Mouse (Mus musculus) gastrocnemius, adult 18-20 months (tissue): ENCODE results near the gene Spcs2. TPM values are rescaled to one million over a fixed set of nuclear protein-coding genes. Genes with fewer than 3 reads are reported as not detected.

Source experiments
- DNase-seq: peaks from one replicate; pipeline ENCODE4 v3.0.0; 2021; ENCODE audit warnings: low spot score
- long read RNA-seq, 2 experiments: library from polyadenylated mRNA; stranded (forward); transcript quantifications; one replicate each; pipeline ENCODE4 v2.0.0; 2021
- total RNA-seq, 2 experiments: library from RNA; stranded (reverse); gene quantifications; 2 replicates each; pipeline ENCODE4 v1.2.3; 2021

Spcs2 gene
- total RNA-seq, result 10 to 100 TPM; 78.8 to 79.8 TPM
- long read RNA-seq, experiment 1, transcript Spcs2-201 (5 exons, 2,909 nt), result major isoform, 110 of 113 reads
- long read RNA-seq, experiment 1, partial matches to known transcripts, result 0 of 113 reads
- long read RNA-seq, experiment 1, other reads (novel, unspliced or antisense), result 1 of 113 reads
- long read RNA-seq, experiment 2, transcript Spcs2-201 (5 exons, 2,909 nt), result major isoform, 124 of 131 reads
- long read RNA-seq, experiment 2, partial matches to known transcripts, result 3 of 131 reads
- long read RNA-seq, experiment 2, other reads (novel, unspliced or antisense), result 2 of 131 reads

GRCm38 (mm10) chr7:99863362-99863761 is at the start of gene Spcs2:
Gene Spcs2, minus strand, starts transcription at chr7:99863462.
- no peak for DNase-seq

- DNase-seq, result no peak
Observed at GRCm38 (mm10) chr7:99911038-99911437, 47.8 kb upstream of the Spcs2 start.

DNA sequence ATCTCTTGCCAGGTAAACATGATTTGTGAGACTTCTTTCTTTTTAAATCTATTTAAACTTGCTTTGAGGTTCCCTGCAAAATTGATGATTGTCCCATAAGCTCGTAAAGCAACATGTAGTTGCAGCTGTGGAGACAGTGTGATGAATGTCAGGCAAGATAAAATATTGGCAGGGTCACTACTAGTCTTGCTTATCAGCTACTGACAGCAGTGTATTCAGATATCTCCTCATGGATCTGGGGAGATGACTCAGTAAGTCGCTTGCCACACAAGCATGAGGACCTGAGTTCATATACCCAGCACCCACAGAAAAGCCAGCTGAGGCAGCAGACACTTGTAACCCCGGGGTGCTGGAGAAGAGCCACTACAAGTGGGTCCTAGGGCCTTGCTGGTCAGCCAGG is 44.2 kb upstream of the Spcs2 start:
- no peak for DNase-seq

GRCm38 (mm10) chr7:99906346-99906745 is 43.1 kb upstream of the Spcs2 start:
- DNase-seq, result no peak

DNA sequence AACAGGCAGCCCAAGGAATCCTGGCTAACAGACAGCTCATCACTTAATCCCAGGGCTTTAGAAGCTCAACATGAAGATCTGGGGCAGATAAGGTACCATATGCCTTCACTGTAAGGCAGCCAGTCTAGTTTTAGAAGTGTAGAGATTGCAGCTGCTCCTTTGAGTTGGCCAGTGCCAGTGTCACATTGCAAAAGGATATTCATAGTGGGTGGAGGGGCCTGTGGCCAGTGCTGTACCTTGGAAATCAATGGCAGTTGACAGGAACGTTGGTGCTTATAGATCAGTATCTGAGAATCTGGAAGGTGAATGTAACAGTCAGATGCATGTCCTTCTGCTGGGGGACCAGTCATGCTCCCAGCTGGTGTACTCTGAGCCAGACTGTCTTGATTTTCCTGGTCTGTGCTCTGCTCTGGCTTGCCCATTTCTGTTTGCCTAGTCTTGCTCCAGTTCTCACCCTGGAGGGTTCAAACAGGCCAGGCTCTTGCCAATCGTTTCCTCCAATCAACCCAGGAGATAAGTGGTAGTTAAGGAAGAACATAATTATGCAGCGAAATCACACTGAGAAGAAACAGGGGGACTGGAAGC is 41.3 kb upstream of the Spcs2 start:
- DNase-seq, result peak; percentile 45

DNA sequence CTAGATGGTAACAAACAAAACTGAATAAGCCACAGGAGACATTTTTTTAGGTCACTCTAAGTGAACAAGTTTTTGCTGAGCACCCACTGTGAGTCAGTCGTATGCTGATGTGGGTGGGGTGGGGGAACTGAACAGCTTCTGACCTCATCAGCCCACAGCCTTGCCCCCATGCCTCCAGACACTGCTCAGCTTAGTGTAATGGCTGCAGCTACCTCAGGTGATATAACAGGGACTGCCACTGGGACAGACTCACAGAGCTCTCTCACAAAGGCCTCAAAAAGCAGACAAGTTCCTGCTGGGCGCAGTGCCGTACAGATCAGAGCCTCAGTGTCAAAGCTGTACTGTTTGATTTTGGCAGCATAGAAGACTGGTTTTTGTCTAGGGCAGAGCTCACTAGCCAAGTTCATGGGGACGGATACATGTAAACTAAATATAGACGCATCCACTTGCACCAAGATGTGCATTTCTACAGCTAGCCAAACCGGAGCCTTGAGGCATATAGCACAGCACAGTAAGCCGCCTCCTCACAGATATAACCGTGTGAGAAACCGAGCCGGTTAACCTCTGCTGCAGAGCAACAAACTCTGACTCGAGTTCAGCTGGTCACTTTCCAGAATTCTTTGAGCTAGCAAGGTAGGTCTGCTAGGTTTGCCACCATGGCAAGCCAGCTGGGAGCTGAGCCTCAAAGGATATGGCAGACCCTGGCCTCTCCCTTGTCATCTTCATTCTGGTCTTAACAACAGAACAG is 39.8 kb upstream of the Spcs2 start:
- peak; percentile 16 for DNase-seq

- no peak for DNase-seq
Observed at GRCm38 (mm10) chr7:99902208-99902607, 38.9 kb upstream of the Spcs2 start.

DNA sequence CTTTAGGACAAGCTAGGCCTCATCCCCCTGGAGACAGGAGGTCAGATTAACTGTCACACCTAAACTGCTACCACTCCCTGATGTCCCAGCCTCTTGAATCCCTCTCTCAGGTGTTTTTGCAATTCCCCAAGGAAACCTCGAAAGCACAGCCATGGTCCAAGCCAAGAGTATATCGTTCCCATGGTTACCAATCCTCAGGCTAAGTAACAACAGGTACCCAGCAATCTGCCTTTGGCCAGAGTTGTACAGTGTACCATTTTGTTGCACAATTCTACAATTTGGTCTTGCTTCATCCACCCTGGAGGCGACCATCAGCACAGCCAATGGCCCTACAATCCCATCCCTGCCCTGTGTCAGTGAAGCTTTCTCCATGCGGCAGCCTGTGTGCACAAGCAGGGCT is 33.6 kb upstream of the Spcs2 start:
- no peak for DNase-seq

GRCm38 (mm10) chr7:99894478-99894877 is 31.2 kb upstream of the Spcs2 start:
- DNase-seq, result no peak

DNA sequence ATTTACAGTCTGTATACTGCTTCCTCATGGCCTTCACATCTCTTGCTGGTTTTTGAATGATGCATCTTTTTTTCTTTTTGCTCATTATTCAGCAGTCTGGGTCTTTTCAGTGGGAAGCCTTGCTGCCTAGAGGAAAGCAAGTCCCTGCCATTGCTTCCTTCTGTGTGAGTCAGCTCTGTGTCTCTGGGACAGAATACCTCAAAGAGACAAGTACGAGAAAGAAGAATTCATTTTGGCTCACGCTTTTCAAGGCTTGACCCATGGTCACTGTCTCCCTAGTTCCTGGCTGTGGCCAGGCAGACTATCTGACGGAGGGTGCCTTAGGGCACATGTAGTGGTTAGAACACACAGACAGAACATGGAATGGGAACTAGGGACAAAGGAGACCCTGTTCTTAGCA is 30.7 kb upstream of the Spcs2 start:
- no peak for DNase-seq

DNA sequence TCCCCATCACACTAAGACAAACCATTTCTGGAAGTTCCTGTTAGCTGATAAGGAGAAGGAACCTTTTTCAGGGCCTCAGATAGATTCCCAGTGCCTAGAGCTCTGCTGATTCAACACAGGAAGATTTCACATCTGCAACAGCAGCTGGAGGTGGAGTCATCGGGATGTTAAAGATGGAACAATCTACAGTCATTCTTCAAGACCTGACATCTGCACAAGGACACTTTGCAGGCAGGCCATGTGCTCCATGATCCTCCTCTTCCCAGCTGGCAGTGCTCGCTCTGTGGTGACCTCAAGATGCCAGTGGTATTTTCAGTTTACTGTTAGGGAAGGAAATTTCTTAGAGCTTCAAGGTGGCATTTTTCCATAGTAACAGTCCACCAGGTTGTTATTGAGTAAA is 29.1 kb upstream of the Spcs2 start:
- no peak for DNase-seq

- no peak for DNase-seq
Observed at GRCm38 (mm10) chr7:99891471-99891870, 28.2 kb upstream of the Spcs2 start.

DNA sequence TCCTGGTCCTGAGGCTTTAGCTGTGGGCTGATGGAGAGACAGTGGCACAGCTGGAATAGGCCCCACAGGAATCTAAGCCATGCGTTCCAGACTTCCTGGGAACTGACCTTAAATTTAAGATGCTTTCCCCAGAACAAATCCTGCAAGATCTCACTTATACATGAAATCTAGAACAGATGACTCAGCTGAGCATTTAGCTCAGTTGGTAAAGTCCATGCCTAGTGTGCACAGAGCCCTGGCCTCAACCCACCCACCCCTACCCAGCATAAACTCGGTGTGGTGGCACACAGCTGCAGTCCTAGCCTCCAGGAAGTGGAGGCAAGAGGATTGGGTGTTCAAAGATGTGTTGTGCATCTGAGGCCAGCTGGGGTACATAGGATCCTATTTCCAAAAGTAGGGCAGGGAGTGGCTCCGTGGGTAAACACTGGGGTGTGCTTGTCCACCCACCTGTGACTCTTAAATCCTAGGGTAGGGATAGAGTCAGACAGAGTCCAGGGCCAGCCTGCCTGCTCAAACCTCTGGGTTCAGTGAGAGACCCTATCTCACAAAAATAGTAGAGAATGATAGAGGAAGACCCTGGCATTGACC is 27.0 kb upstream of the Spcs2 start:
- DNase-seq, result no peak

DNA sequence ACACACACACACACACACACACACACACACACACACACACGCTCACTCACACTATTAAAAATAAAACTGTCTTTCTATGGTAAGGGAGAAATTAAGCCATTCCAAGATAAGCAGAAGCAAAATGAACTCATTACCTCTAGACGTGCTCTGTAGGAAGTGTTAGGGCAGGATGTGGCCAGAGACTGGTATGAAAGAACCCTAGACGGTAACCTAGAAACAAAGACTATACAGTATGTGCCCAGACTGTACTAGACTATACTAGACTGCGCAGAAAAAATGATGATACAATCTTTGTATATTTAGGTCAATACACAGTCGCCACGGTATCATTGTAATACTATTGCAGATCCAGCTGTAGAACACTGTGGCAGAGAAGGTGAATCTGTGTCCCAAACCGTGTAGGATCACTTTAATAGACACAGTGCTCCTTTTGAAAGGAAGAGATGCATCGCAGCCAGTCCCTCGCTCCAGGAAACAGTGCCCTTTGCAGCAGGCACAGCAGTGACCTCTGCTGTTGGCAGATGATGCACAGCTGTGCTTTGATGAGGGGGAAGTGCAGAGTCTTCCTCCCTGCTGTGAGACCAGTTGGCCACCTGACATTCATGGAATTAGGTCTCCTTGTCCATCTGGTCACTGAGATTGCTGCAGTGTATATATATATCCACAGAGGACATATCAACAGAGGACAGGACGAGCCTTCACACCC is 26.1 kb upstream of the Spcs2 start:
- no peak for DNase-seq

DNA sequence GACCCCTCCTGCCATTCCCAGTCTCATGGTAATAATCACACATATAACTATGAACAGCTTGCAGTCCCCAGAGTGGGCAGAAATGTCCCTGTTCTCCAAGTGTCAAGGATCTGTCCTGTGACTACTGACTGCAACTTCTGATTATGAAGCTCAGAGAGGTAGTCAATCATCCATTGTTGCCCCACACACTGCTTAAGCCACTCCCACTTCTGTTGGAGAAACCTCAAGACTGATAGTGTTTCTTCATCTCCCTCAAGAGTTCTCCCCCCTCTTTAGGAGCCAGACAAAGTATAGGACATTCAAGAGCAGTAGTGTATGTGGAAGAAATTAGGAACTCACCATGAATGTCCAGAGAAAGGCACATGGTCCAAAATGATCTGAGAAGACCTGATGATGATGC is 24.5 kb upstream of the Spcs2 start:
- no peak for DNase-seq

DNA sequence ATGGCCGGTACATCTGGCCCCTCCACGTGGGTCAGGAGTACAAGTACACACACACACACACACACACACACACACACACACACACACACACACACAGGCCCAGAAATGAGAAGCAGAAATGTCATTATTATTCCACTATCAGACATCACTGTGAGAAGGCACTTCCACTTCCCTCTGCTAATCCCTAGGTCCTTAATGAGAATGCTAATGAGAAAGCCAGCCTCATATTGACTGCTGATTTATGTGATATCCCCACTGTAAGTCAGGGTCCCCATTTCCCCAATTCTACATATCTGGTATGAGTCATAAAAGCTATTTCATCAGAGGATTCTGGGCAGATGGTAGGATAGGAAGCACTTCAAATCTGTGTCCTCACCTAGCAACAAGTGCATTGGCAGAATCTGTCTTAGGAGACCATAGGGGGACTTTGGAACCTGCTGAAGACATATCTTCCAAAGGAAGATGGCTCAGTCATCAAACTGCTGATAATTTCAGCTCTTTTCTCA is 24.0 kb upstream of the Spcs2 start:
- no peak for DNase-seq

GRCm38 (mm10) chr7:99878254-99878653 is 15.0 kb upstream of the Spcs2 start:
- no peak for DNase-seq

GRCm38 (mm10) chr7:99876345-99876744 is 13.1 kb upstream of the Spcs2 start:
- peak; percentile 86 for DNase-seq

DNA sequence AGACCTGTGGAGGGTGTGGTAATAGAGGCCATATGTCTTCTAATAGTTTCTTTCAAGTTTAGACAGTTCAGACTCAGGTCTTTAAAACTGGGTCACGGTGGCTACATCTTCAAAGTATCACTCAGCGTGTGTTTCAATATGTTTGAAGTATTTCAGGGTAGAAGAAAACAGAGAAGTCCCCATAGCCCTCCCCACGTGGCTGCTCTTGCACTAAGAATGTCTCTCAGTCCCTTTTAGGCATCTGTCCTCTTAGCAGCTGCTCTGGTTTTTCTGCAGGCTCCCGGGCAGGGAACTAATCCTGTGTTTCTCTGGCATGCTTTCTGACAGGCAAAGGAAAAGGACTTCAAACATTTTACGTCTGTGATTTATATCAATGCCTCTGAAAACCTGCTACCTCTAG is 12.6 kb upstream of the Spcs2 start:
- no peak for DNase-seq

GRCm38 (mm10) chr7:99873965-99874364 is 10.7 kb upstream of the Spcs2 start:
- no peak for DNase-seq

DNA sequence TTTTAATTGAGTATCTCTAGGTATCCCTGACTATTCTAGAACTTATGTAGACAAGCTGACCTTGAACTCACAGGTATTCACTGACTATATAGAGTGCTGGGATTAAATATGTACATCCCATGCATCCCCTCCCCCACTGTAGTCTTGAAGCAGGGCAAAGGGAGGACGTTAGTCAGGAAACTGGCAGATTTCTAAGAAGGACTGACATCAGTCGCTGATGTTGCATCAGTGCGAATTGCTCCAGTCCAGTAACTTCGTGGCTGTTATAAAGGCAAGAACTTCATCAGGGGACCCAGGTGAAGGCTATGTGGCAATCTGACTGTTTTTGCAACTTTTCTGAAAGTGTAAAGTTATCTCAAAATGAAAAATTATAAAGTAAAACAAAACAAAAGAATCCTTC is 6.0 kb upstream of the Spcs2 start:
- DNase-seq, result no peak

DNA sequence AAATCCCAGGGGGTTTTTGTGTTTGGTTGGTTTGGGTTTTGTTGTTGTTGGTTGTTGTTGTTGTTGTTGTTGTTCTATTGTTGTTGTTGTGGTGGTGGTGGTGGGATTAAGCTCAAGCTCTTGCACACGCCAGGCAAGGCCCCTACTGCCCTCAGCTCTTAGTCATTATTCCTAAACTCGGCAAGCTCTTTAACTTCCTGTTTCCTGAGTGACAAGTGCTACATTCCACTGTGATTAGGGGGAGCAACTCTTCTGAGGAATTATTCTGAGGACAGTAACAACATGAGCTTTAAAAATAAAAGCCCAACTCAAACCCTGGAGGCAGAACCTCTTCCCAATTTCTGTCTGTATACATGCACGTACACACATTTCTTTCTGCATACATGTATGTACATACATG is 2.0 kb upstream of the Spcs2 start:
- DNase-seq, result no peak
